Mouse (Mus musculus) left cerebral cortex, postnatal 10 days (tissue): ENCODE data around the gene Acat2. TPM values are rescaled to one million over a fixed set of nuclear protein-coding genes. Genes with fewer than 3 reads are reported as not detected.
"Not testable (repeated sequence)": the region's sequence is repeated elsewhere in the genome, so short reads cannot be mapped to it uniquely, and the experiment has no call there.

Experiments
- DNase-seq, 2 experiments: peaks; one replicate each; pipeline ENCODE4 v3.0.0; 2021 to 2022; ENCODE audit warnings: low spot score in 2 of 2, mixed read lengths in 1 of 2; ENCODE audit errors: extremely low spot score in 1 of 2
- intact Hi-C: fragments of 180-260 bp; cut with DNase I; formaldehyde crosslinking; loops from one replicate; pipeline ENCODE4 v1.15.1; 2025
- total RNA-seq, 2 experiments: library from RNA; stranded (reverse); gene quantifications; 2 replicates each; pipeline ENCODE4 v1.2.3; 2021

The Acat2 gene
- total RNA-seq, result 100 to 1,000 TPM; 112 to 115 TPM

- intact Hi-C loops, result loop anchor here (5.0 kb wide), 1 partner anchor 43 kb away; the partner anchor contains the start of genes Mrpl18 and Tcp1
- DNase-seq, result peak; percentile 94 to 97
These were observed at the start of gene Acat2 for GRCm38 (mm10) chr17:12960331-12960873. Gene Acat2 (minus strand): TSS chr17:12960747.

DNA sequence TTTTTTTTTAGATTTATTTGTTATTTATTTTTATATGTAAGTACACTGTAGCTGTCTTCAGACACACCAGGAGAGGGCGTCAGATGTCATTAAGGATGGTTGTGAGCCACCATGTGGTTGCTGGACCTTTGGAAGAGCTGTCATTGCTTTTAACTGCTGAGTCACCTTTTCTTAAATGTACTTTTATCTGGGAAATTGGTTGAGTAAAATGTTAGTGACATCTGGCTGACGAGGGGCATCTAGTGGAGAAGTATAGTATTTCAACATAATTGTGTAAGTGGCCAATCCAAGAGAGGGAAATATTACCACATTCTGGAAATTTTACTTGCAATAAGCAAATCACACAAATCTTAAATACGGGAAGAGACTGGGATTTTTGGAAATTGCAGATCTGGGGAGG, 49.3 kb upstream of the Acat2 start:
- intact Hi-C loops, result no loop called here

DNA sequence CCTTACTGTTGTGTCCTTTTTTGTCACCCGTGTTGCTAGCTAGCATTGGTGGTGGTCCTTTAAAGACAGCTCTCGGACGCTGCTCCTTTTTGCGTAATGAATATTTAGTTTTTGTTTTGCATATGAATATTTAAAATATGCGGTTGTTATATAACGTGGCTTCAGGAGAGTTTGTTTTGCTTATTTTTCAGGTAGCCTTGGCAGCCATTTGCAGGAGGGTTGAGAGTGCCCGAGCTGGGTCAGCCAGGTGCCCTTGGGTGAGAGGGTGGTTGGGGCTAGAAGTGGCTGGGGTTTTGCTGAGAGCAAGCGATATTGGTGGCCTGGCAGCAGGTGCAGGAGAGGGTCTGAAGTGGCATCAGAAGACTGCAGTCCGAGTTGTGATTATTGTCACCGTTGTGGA, 48.0 kb upstream of the Acat2 start:
- intact Hi-C loops, result no loop called here
- no peak for DNase-seq

More for the DNA sequence above, 49.3 kb upstream of the Acat2 start:
- DNase-seq, result peak; percentile 34 to 49

DNA sequence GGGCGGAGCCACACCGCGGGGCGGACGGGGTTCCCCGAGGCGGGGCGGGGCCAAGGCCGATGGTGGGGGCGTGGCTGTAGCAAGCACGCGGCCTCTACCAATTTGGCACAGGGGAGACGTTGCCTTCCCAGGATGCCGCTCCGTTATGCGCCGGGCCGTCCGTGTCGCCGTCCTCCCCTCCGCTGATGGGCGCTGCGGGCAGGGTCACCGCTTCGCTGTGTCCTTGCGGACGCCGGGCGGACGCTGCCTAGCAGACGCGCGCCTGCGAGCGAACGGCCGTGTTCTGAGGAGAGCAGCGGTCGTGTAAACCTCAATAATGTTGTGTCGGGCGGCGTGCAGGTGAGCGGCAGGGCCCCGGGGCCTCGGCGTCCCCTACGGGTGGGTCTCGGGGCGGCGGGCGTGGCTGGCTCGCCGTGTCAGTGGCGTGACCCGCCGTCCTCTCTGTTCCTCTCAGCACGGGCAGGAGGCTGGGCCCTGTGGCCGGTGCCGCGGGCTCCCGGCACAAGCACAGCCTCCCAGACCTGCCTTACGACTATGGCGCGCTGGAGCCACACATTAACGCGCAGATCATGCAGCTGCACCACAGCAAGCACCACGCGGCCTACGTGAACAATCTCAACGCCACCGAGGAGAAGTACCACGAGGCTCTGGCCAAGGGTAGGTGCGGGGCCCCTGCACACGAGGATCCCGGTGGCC, 47.3 kb upstream of the Acat2 start:
- intact Hi-C loops, result no loop called here
- DNase-seq, result peak; percentile 95 to 99

DNA sequence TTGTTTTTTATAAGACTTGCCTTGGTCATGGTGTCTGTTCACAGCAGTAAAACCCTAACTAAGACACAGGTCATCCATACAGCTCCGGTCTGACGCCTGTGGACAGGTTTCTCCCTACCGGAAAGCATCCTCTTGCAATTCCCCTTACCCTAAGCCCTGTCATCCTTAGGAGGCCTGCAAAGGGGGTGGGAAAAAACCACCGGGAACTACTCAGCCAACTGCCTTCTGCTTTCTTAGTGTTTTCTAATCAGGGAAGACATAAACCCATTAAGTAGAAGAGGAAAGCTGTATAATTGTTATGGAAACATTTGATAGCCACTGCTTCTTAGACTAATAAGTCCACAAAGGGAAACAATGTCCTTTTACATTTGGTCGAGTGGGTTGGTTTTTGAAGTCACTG, 46.4 kb upstream of the Acat2 start:
- intact Hi-C loops, result no loop called here
- DNase-seq, result no peak

DNA sequence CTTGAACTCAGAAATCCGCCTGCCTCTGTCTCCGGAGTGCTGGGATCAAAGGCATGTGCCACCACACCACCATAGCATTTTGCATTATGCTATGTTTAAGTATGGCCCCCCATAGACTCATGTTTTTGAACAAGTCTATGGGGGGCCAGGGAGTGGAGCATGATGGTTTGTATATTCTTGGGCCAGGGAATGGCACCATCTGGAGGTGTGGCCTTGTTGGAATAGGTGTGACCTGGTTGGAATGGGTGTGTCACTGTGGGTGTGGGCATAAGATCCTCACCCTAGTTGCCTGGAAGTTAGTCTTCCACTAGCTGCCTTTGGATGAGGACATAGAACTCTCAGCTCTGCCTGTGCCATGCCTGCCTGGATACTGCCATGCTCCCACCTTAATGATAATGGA, 46.0 kb upstream of the Acat2 start, which contains the start of gene Sod2:
TSS of gene Sod2 (plus strand) at position 301 of the 400 bp plus-strand sequence.
- intact Hi-C loops, DNase-seq: not testable (repeated sequence)

GRCm38 (mm10) chr17:13004436-13004835, 43.9 kb upstream of the Acat2 start:
- DNase-seq, intact Hi-C loops: not testable (repeated sequence)

- intact Hi-C loops, DNase-seq: not testable (repeated sequence)
These were observed 41.7 kb upstream of the Acat2 start for GRCm38 (mm10) chr17:13002243-13002642.

GRCm38 (mm10) chr17:12999069-12999468, 38.5 kb upstream of the Acat2 start:
- no peak for DNase-seq

GRCm38 (mm10) chr17:12997890-12998289, 37.3 kb upstream of the Acat2 start:
- intact Hi-C loops, result loop anchor here (10.0 kb wide), 1 partner anchor 203 kb away; no protein-coding TSS in a partner anchor
- no peak for DNase-seq

More at GRCm38 (mm10) chr17:12999069-12999468, 38.5 kb upstream of the Acat2 start:
- intact Hi-C loops, result loop anchor here (10.0 kb wide), 1 partner anchor 204 kb away; no protein-coding TSS in a partner anchor

- DNase-seq, result peak in 1 of 2 experiments; percentile 48
- intact Hi-C loops, result loop anchor here (10.0 kb wide), 1 partner anchor 202 kb away; no protein-coding TSS in a partner anchor
These were observed 35.8 kb upstream of the Acat2 start for GRCm38 (mm10) chr17:12996345-12996744.

DNA sequence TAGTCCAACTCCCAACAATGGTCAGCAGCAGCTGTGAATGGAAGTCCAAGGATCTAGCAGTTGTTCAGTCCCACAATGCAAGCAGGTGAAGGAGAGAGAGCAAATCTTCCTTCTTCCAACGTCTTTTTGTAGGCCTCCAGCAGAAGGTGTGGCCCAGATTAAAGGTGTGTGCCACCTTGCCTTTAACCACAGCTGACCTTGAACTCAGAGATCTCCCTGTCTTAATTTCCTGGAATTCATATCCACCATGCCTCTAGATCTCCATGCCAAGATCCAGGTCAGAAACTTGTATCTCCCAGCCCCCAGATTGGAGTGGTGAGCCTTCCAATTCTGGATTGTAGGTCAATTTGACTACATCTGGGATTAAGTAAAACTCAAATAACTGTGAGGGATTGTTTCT, 33.5 kb upstream of the Acat2 start, which contains the start of gene Wtap:
TSS of gene Wtap (minus strand) at position 101 of the 400 bp plus-strand sequence.
- DNase-seq, result no peak
- intact Hi-C loops, result loop anchor here (5.0 to 10.0 kb wide), 2 partner anchors 117 to 199 kb away; partner anchors contain the start of gene Mrgprh

DNA sequence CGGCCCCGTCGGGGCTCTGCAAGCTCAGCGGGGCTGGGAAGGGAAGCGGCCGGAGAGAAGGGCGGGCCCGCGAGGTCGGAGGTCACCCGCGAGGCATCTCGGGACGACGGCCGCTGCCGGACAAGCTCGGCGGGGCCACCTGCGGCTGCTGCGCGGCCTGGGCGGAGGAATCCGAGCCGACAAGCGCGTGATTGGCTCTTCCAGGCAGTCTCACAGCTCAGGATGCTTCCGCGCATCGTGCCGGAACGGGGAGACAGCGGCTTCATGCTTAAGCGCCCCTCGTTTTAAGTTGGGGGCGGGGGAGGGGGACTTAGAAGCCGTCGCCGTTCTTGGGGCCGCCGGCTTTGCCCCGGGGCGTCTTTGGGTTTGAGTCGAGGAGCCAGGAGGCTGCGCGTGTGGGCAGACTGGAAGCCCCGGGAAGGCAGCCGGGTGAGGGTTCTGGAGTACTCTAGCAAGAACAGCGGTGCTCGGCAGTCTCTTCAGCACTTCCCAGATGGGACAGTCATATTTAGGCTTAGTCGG, 32.0 kb upstream of the Acat2 start:
- intact Hi-C loops, result loop anchor here (5.0 to 10.0 kb wide), 2 partner anchors 115 to 198 kb away; partner anchors contain the start of gene Mrgprh
- DNase-seq, result peak; percentile 93 to 99

DNA sequence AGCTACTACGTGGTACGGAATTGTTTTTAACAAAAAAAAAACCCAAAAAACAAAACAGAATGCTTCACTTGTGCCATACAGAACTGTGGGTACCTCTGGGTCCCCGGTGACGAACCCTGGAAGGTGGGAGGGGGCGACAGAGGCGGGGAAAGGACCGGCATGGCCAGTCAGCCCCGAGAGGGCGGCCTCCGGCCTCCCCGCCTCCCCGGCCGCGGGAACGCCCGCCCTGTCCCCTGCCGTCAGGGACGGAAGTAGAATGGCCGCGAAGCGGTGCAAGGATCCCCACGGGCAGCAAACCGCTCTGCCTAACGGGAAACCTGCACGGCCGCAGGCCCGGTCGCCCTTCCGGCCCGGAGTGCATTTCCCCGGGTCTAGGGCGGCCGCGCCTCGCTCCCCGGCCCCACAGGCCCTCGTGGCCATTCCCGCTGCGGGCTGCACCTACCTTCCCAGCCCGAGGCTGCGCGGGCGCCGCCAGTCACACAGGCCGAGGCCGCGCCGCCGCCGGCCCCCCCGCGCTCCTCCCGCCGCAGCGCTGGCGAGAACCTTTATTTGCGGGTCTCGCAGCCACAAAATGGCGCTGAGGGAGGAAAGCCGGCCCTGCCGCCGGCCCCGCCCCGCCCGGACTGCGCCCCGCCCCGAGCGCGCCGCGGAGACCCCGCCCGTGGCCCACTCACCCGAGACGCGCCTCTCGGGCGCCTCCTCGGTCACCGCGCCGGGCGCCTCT, 31.2 kb upstream of the Acat2 start:
- intact Hi-C loops, result loop anchor here (5.0 to 10.0 kb wide), 2 partner anchors 114 to 197 kb away; partner anchors contain the start of gene Mrgprh
- DNase-seq, result peak; percentile 69 to 93

- DNase-seq, result peak in 1 of 2 experiments; percentile 56
- intact Hi-C loops, result loop anchor here (5.0 to 10.0 kb wide), 2 partner anchors 114 to 196 kb away; partner anchors contain the start of gene Mrgprh
These were observed 30.7 kb upstream of the Acat2 start for GRCm38 (mm10) chr17:12991194-12991634.

GRCm38 (mm10) chr17:12990567-12991145, 30.1 kb upstream of the Acat2 start:
- intact Hi-C loops, result loop anchor here (5.0 to 10.0 kb wide), 2 partner anchors 113 to 196 kb away; partner anchors contain the start of gene Mrgprh
- DNase-seq, result no peak

DNA sequence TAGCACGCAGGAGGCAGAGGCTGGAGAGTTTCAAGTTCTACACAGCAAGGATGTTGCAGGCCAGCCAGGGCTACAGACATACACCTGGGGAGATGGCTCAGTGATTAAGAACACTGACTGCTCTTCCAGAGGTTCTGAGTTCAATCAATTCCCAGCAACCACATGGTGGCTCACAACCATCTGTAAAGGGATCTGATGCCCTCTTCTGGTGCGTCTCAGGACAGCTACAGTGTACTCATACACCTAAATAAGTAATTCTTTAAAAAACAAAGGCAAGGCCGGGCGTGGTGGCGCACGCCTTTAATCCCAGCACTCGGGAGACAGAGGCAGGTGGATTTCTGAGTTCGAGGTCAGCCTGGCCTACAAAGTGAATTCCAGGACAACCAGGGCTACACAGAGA, 27.5 kb upstream of the Acat2 start:
- intact Hi-C loops, result not testable (repeated sequence)

GRCm38 (mm10) chr17:12983988-12984387, 23.4 kb upstream of the Acat2 start:
- no peak for DNase-seq
- intact Hi-C loops, result no loop called here

More for the DNA sequence above, 27.5 kb upstream of the Acat2 start:
- peak in 1 of 2 experiments; percentile 24 for DNase-seq
